Mouse (Mus musculus): ENCODE measurements around the gene Tacr1. TPM values are rescaled to one million over a fixed set of nuclear protein-coding genes. Genes with fewer than 3 reads are reported as not detected.

Tacr1 gene
- 0.69 and 1.1 TPM in 2 replicates for polyA plus RNA-seq (2021; fragmentation: Nextera tagmentation)
- long read RNA-seq, experiment 1, full-length matches to known transcripts, result 1 of 2 reads
- long read RNA-seq, experiment 1, partial matches to known transcripts, result 0 of 2 reads
- long read RNA-seq, experiment 1, other reads (novel, unspliced or antisense), result 1 of 2 reads
- long read RNA-seq, experiment 2, partial matches to known transcripts, result 0 of 4 reads
- long read RNA-seq, experiment 2, other reads (novel, unspliced or antisense), result 4 of 4 reads

DNA sequence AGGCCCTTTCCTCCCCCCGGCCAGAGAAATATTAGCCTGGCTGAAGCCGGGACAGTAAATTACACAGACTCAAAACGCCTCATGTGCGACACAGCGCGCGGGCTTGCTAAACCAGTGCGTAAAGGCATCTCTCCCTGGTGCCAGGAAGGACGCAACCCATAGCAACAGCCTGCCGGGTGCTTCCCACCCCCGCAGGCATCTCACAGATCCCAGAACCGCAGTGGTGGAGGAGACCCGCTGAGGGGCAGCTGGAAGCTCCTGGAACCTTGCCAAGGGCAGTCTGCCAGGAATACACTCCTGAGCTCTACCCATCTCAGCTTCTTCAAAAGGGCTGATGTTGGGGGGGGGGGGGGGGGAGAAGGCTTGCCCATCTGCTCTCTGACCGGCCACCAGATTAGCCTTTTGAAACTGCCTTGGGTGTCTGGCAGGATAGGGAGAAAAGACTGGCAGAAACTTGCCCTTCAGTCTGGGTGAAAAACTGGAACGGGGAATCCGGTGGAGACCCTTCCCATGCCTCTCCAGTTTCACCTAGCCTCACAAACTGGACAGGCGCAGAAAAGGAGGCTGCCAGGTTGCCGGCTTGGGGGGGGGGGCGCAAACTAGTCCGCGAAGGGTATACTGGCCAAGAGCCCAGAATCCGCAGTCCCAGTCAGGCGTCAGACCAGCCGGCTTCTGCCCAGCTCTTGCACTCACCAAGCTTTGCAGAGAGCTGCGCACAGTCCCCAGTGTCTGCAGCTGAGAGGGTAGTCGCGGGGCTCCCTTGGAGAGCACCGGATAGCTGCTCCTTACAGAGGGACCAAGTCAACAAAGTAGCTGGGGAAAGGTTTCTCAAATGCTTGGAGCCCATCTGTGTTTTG is at the start of gene Tacr1:
Gene Tacr1, plus strand, starts transcription at position 740 of the 857 bp plus-strand sequence.

Data from left cerebral cortex, adult 6 months (tissue).